Mouse (Mus musculus) kidney, postnatal 0 days (tissue): Measurements from ENCODE around the gene Zic1. TPM values are rescaled to one million over a fixed set of nuclear protein-coding genes. Genes with fewer than 3 reads are reported as not detected.

ENCODE experiments used
- ATAC-seq: fragments of 200-750 bp; cut with Nextera tagmentation; replicated peaks from 2 replicates; pipeline ENCODE4 v1.8.0; 2017; ENCODE audit warnings: low read depth, moderate number of reproducible peaks, moderate TSS enrichment, moderate library complexity; ENCODE audit not compliant: low FRiP score
- DNase-seq: peaks from one replicate; pipeline ENCODE4 v3.0.0-alpha.2; 2016; ENCODE audit warnings: low spot score
- H3K27ac ChIP-seq: fragments of 300-500 bp; sonication (generic); 2 replicates; pipeline ENCODE4 v1.5.1; 2014; ENCODE audit warnings: mild to moderate bottlenecking
- H3K27me3 ChIP-seq: fragments of 300-500 bp; sonication (generic); 2 replicates; pipeline ENCODE4 v1.6.1; 2014; ENCODE audit warnings: low read length, mixed read lengths; ENCODE audit not compliant: insufficient read depth
- H3K36me3 ChIP-seq: fragments of 300-500 bp; sonication (generic); 2 replicates; pipeline ENCODE4 v1.6.1; 2014; ENCODE audit warnings: low read length, mixed read lengths; ENCODE audit not compliant: insufficient read depth
- H3K4me1 ChIP-seq: fragments of 300-500 bp; sonication (generic); replicated peaks from 2 replicates; pipeline ENCODE4 v1.6.1; 2014; ENCODE audit warnings: antibody characterized with exemption, low read length, mixed read lengths; ENCODE audit not compliant: insufficient read depth
- H3K4me2 ChIP-seq: fragments of 300-500 bp; sonication (generic); 2 replicates; pipeline ENCODE4 v1.6.1; 2014; ENCODE audit warnings: mild to moderate bottlenecking, low read length, moderate library complexity, mixed read lengths
- H3K4me3 ChIP-seq: fragments of 300-500 bp; sonication (generic); replicated peaks from 2 replicates; pipeline ENCODE4 v1.5.1; 2014; ENCODE audit warnings: low read depth, low read length
- H3K9ac ChIP-seq: fragments of 300-500 bp; sonication (generic); 2 replicates; pipeline ENCODE4 v1.6.1; 2014; ENCODE audit warnings: low read depth, low read length
- H3K9me3 ChIP-seq: fragments of 300-500 bp; sonication (generic); replicated peaks from 2 replicates; pipeline ENCODE4 v1.6.1; 2016; ENCODE audit warnings: low read length, inconsistent platforms, mixed read lengths
- CTCF ChIP-seq: IDR thresholded peaks from 2 replicates; pipeline ENCODE4 v1.5.1; 2016; ENCODE audit warnings: antibody characterized with exemption, low read depth, mild to moderate bottlenecking, moderate library complexity
- WGBS: fragments of 180-500 bp; shearing (Covaris S2); extraction: QIAGEN DNeasy Blood & Tissue Kit; methylation state at CpG from one replicate; pipeline ENCODE4 v1.1.7; 2014; 5-methylcytosine and 5-hydroxymethylcytosine counted together
- polyA plus RNA-seq: library from polyadenylated mRNA; unstranded; fragments of >200 nt; fragmentation: Nextera tagmentation; extraction: Ambion mirVana; gene quantifications from 2 replicates; pipeline ENCODE4 v1.2.1, GENCODE M21; 2015

Zic1 gene
- polyA plus RNA-seq, 1 experiment from 2014 or later = not detected

- Histone ChIP-seq H3K9ac (no peak overlapping the region), H3K27ac (no peak overlapping the region), H3K4me2 (no peak overlapping the region), H3K36me3 (no peaks in the 10 kb centered on the region), H3K9me3 (no peaks in the 10 kb centered on the region), H3K27me3 (peaks cover 86% of the 10 kb centered on the region), H3K4me3 (no peak overlapping the region), H3K4me1 (peaks cover 2% of the 10 kb centered on the region; the same call in 1 of the 2 replicates)
- TF ChIP-seq CTCF = no peak
- WGBS = 1% methylated on average over 26 of the region's 26 CpGs
- ATAC-seq = no peak
- DNase-seq = no peak
These were observed 3.8 kb upstream of the Zic1 start for GRCm38 (mm10) chr9:91369293-91369991.

GRCm38 (mm10) chr9:91368946-91369292 lies 3.3 kb upstream of the Zic1 start:
- DNase-seq = no peak
- H3K4me3 ChIP-seq = no peak overlapping the region
- H3K4me2 ChIP-seq = no peak overlapping the region
- no peak for TF ChIP-seq CTCF
- 4% methylated on average over 13 of the region's 13 CpGs for WGBS
- H3K4me1 ChIP-seq = peaks cover 5% of the 10 kb centered on the region; the same call in 1 of the 2 replicates
- H3K9me3 ChIP-seq = no peaks in the 10 kb centered on the region
- no peaks in the 10 kb centered on the region for H3K36me3 ChIP-seq
- H3K27me3 ChIP-seq = peaks cover 88% of the 10 kb centered on the region
- no peak overlapping the region for H3K9ac ChIP-seq
- H3K27ac ChIP-seq = no peak overlapping the region
- no peak for ATAC-seq

- H3K9ac ChIP-seq = no peak overlapping the region
- no peak overlapping the region for H3K4me2 ChIP-seq
- H3K27me3 ChIP-seq = peaks cover 87% of the 10 kb centered on the region
- no peaks in the 10 kb centered on the region for H3K36me3 ChIP-seq
- H3K9me3 ChIP-seq = no peaks in the 10 kb centered on the region
- no peak for TF ChIP-seq CTCF
- H3K4me1 ChIP-seq = peaks cover 5% of the 10 kb centered on the region; the same call in 1 of the 2 replicates
- DNase-seq (no peak), ATAC-seq (no peak)
- 7% methylated on average over 3 of the region's 3 CpGs for WGBS
- H3K4me3 ChIP-seq = no peak overlapping the region
- no peak overlapping the region for H3K27ac ChIP-seq
These were observed 2.5 kb upstream of the Zic1 start for GRCm38 (mm10) chr9:91368150-91368549.

GRCm38 (mm10) chr9:91366999-91367811 lies 1.6 kb upstream of the Zic1 start:
- no peak overlapping the region for H3K4me3 ChIP-seq
- no peaks in the 10 kb centered on the region for H3K9me3 ChIP-seq
- peaks cover 87% of the 10 kb centered on the region for H3K27me3 ChIP-seq
- H3K36me3 ChIP-seq = no peaks in the 10 kb centered on the region
- peaks cover 5% of the 10 kb centered on the region; the same call in 1 of the 2 replicates for H3K4me1 ChIP-seq
- WGBS = 1% methylated on average over 30 of the region's 30 CpGs
- no peak overlapping the region for H3K9ac ChIP-seq
- DNase-seq (no peak), ATAC-seq (no peak)
- TF ChIP-seq CTCF = no peak
- H3K4me2 ChIP-seq = no peak overlapping the region
- no peak overlapping the region for H3K27ac ChIP-seq

- peaks cover 5% of the 10 kb centered on the region; the same call in 1 of the 2 replicates for H3K4me1 ChIP-seq
- DNase-seq (no peak), ATAC-seq (no peak)
- no peaks in the 10 kb centered on the region for H3K9me3 ChIP-seq
- 2% methylated on average over 18 of the region's 18 CpGs for WGBS
- no peak overlapping the region for H3K9ac ChIP-seq
- H3K27ac ChIP-seq = no peak overlapping the region
- no peak overlapping the region for H3K4me2 ChIP-seq
- no peak for TF ChIP-seq CTCF
- H3K27me3 ChIP-seq = peaks cover 85% of the 10 kb centered on the region
- no peaks in the 10 kb centered on the region for H3K36me3 ChIP-seq
- H3K4me3 ChIP-seq = no peak overlapping the region; the same call in 1 of the 2 replicates
These were observed 802 bp upstream of the Zic1 start for GRCm38 (mm10) chr9:91366226-91366998.

GRCm38 (mm10) chr9:91364971-91365501 lies 574 bp downstream of the Zic1 start:
- Histone ChIP-seq H3K9me3 (no peaks in the 10 kb centered on the region), H3K9ac (no peak overlapping the region), H3K27ac (no peak overlapping the region), H3K4me2 (peak overlapping the region; percentile 47), H3K4me1 (peaks cover 5% of the 10 kb centered on the region; the same call in 1 of the 2 replicates), H3K4me3 (peak overlapping the region; percentile 30), H3K27me3 (peaks cover 82% of the 10 kb centered on the region), H3K36me3 (no peaks in the 10 kb centered on the region)
- WGBS = under 1% methylated on average over 38 of the region's 42 CpGs
- no peak for TF ChIP-seq CTCF
- ATAC-seq (peak; percentile 55), DNase-seq (no peak)
